Mouse (Mus musculus) hindbrain, embryonic 16.5 days (tissue): Measurements from ENCODE around the gene Nkx2-5. TPM values are rescaled to one million over a fixed set of nuclear protein-coding genes. Genes with fewer than 3 reads are reported as not detected.

Experiments
- ATAC-seq: fragments of 200-750 bp; cut with Nextera tagmentation; 2 replicates; pipeline ENCODE4 v1.8.0; 2017; ENCODE audit warnings: moderate TSS enrichment, moderate library complexity
- H3K27ac ChIP-seq: fragments of 300-500 bp; sonication (generic); 2 replicates; pipeline ENCODE4 v1.5.1; 2014; ENCODE audit warnings: low read depth, mild to moderate bottlenecking, control low read depth, low read length, moderate library complexity
- H3K27me3 ChIP-seq: fragments of 300-500 bp; sonication (generic); replicated peaks from 2 replicates; pipeline ENCODE4 v1.6.1; 2014; ENCODE audit warnings: low read length; ENCODE audit not compliant: control insufficient read depth, insufficient read depth
- H3K36me3 ChIP-seq: fragments of 300-500 bp; sonication (generic); 2 replicates; pipeline ENCODE4 v1.6.1; 2014; ENCODE audit warnings: mild to moderate bottlenecking, low read length, moderate library complexity, mixed read lengths; ENCODE audit not compliant: control insufficient read depth, insufficient read depth
- H3K4me1 ChIP-seq: fragments of 300-500 bp; sonication (generic); 2 replicates; pipeline ENCODE4 v1.6.1; 2014; ENCODE audit warnings: low read depth, low read length; ENCODE audit not compliant: control insufficient read depth, insufficient read depth
- H3K4me2 ChIP-seq: fragments of 300-500 bp; sonication (generic); 2 replicates; pipeline ENCODE4 v1.6.1; 2014; ENCODE audit warnings: mild to moderate bottlenecking, low read length, control low read depth, moderate library complexity
- H3K4me3 ChIP-seq: fragments of 300-500 bp; sonication (generic); 2 replicates; pipeline ENCODE4 v1.5.1; 2014; ENCODE audit warnings: mild to moderate bottlenecking, low read length, control low read depth, moderate library complexity
- H3K9ac ChIP-seq: fragments of 300-500 bp; sonication (generic); 2 replicates; pipeline ENCODE4 v1.6.1; 2014; ENCODE audit warnings: low read depth, mild to moderate bottlenecking, control low read depth, low read length, moderate library complexity
- H3K9me3 ChIP-seq: fragments of 300-500 bp; sonication (generic); 2 replicates; pipeline ENCODE4 v1.6.1; 2014; ENCODE audit warnings: mild to moderate bottlenecking, low read length, moderate library complexity; ENCODE audit not compliant: control insufficient read depth
- WGBS: fragments of 180-500 bp; shearing (Covaris S2); extraction: QIAGEN DNeasy Blood & Tissue Kit; methylation state at CpG from one replicate; pipeline ENCODE4 v1.1.7; 2014; 5-methylcytosine and 5-hydroxymethylcytosine counted together
- polyA plus RNA-seq: library from polyadenylated mRNA; unstranded; fragments of >200 nt; fragmentation: Nextera tagmentation; extraction: Ambion mirVana; gene quantifications from 2 replicates; pipeline ENCODE4 v1.2.1, GENCODE M21; 2015

The Nkx2-5 gene
- polyA plus RNA-seq, 1 experiment from 2014 or later: not detected

DNA sequence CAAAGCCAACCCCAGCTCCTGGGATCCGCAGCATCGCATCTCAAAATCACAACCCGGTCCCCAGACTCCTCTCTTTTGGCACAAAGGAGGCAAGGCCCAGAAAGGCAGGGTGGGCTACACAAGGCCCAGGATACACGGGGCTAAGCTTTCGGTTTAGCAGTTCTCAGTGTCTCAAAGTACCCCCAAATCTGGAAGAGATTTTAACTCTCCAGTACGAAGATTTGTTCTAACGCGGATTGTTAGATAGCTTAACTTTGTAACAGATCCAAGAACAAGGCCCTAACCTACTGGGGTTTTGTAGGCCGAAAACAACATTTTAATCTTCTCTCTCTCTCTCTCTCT is 4.4 kb downstream of the Nkx2-5 start:
- Histone ChIP-seq H3K27ac (no peak overlapping the region), H3K4me3 (no peak overlapping the region), H3K9me3 (no peaks in the 10 kb centered on the region), H3K4me1 (peaks cover 5% of the 10 kb centered on the region; the same call in 1 of the 2 replicates), H3K36me3 (no peaks in the 10 kb centered on the region), H3K27me3 (peaks cover 70% of the 10 kb centered on the region), H3K9ac (no peak overlapping the region), H3K4me2 (no peak overlapping the region)
- WGBS: 2% methylated on average over 9 of the region's 9 CpGs
- no peak for ATAC-seq

- Histone ChIP-seq H3K4me2 (peak overlapping the region; percentile 18), H3K27ac (no peak overlapping the region), H3K9me3 (no peaks in the 10 kb centered on the region), H3K36me3 (no peaks in the 10 kb centered on the region), H3K9ac (no peak overlapping the region), H3K4me1 (peaks cover 5% of the 10 kb centered on the region; the same call in 1 of the 2 replicates), H3K27me3 (peaks cover 71% of the 10 kb centered on the region), H3K4me3 (peak overlapping the region; percentile 26)
- under 1% methylated on average over 26 of the region's 26 CpGs for WGBS
- ATAC-seq: no peak
Measured at GRCm38 (mm10) chr17:26839718-26840438, 4.9 kb downstream of the Nkx2-5 start.

DNA sequence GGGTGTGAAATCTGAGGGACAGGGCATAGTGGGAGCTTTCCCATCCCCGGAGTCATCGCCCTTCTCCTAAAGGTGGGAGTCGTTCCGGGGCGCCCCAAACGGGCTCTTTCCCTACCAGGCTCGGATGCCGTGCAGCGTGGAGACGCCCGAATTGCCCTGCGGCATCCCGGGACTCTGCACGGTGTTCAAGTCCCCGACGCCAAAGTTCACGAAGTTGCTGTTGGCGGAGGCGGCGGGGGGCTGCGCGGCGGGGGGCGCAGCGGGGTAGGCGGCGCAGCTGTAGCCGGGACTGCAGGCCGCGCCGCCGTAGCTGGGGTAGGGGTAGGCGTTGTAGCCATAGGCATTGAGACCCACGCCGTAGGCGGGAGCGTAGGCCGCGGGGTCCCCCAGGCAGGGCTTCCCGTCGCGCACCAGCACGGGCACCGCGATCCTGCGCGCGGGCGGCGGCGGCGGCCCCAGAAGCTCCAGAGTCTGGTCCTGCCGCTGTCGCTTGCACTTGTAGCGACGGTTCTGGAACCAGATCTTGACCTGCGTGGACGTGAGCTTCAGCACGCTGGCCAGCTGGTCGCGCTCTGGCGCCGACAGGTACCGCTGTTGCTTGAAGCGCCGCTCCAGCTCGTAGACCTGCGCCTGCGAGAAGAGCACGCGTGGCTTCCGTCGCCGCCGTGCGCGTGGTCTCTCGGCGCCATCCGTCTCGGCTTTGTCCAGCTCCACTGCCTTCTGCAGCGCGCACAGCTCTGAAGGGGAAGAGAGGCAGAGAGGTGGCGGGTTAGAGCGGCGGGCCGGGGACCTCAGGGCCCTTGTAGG is 5.7 kb downstream of the Nkx2-5 start:
- no peak for ATAC-seq

DNA sequence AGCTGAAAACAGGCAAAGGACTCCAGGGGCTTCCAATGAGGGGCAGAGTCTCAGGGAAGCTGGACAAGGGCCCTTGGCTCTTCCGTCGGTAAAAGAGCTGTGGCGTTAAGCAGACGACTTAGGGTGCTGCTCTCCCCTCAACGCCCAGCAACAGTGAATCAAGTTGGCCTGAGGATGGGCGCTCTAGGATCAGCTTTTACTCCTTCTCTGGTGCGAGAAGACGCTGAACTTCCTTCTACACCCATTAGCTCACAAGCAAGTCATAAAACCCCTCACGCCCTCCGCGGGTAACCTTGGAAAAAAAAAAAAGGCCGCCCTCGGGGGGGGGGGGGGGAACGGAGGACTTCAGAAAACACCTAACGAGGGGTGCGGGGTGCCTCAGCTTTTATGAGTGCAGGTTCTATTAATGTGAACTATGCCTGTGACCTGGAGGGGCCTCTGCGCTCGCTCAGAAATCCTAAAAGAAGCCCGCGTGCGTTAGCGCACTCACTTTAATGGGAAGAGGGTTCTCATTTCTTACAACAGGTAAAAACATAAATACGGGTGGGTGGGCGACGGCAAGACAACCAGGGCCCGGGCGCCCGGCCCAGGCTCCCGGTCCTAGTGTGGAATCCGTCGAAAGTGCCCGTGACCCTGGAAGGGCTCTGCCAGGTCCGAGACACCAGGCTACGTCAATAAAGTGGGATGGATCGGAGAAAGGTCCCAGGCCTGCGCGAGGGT is 6.5 kb downstream of the Nkx2-5 start:
- ATAC-seq: no peak
- Histone ChIP-seq H3K36me3 (no peaks in the 10 kb centered on the region), H3K4me2 (no peak overlapping the region), H3K9me3 (no peaks in the 10 kb centered on the region), H3K9ac (no peak overlapping the region), H3K27ac (no peak overlapping the region), H3K27me3 (peaks cover 81% of the 10 kb centered on the region), H3K4me1 (peaks cover 5% of the 10 kb centered on the region; the same call in 1 of the 2 replicates), H3K4me3 (no peak overlapping the region)
- WGBS: 2% methylated on average over 37 of the region's 37 CpGs

More for the DNA sequence above, 5.7 kb downstream of the Nkx2-5 start:
- whole genome bisulfite sequencing: under 1% methylated on average over 65 of the region's 87 CpGs
- Histone ChIP-seq H3K36me3 (no peaks in the 10 kb centered on the region), H3K9me3 (no peaks in the 10 kb centered on the region), H3K9ac (no peak overlapping the region; the same call in 1 of the 2 replicates), H3K4me2 (peak overlapping the region; percentile 18), H3K27ac (no peak overlapping the region), H3K4me1 (peaks cover 5% of the 10 kb centered on the region; the same call in 1 of the 2 replicates), H3K4me3 (peak overlapping the region; percentile 26), H3K27me3 (peaks cover 76% of the 10 kb centered on the region)

DNA sequence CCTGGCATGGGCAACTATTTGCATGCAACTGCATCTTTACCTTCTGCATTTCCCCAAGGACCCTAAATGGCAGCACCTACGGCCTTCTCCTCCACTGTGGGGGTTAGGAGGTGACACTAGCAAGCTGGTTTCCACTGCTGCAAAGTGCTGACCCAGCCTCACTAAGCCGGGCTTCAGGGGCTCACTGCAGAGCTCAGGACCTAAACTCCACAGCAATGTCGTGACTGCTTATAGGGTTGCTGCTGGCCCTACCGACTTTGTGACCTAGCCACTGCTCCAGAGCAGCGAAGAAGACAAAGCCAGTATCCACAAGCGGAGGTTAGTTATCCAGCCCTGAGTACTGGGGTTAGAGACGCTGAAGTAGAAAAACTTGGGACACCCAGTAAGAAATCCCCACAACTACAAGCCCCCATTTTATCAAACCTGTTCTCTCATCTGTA is 7.2 kb downstream of the Nkx2-5 start:
- no peaks in the 10 kb centered on the region for H3K9me3 ChIP-seq
- no peak overlapping the region for H3K4me2 ChIP-seq
- H3K9ac ChIP-seq: no peak overlapping the region
- WGBS: 1% methylated on average over 7 of the region's 7 CpGs
- H3K27me3 ChIP-seq: peaks cover 74% of the 10 kb centered on the region
- H3K36me3 ChIP-seq: no peaks in the 10 kb centered on the region
- H3K4me1 ChIP-seq: peaks cover 5% of the 10 kb centered on the region; the same call in 1 of the 2 replicates
- H3K27ac ChIP-seq: no peak overlapping the region
- no peak overlapping the region for H3K4me3 ChIP-seq
- no peak for ATAC-seq

DNA sequence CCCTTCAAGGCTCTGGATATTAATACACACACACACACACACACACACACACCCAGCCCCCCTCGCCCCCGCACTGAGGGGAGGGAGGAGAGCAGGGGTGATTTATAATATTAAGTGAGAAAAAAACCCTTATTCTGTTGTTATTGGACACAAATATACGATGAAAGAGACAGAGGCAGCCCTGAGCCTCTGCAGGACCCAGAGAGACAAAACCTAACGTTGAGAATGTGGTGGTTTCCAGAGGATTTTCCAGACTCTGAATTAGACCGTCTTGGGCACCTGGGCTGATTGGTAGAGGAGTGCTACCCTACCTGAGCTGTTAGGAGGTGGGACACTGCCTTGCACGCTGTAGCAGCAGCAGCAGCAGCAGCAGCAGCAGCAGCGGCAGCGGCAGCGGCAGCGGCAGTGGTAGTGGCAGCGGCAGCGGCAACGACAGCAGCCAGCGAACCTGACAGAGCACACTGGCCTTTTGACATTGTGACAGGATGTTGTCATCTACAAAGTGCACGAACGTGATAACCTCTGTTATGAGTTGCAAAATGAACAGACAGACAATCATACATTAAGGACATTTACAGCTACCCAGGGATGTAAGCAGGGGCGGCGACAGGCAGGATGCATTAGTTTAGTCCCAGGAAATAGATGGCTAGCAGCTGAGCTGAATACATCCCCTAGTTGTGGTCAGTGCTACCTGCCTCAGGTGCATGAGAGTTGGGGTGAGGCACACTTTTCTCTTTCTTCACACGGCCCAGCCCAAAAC is 7.8 kb downstream of the Nkx2-5 start:
- no peak overlapping the region for H3K4me2 ChIP-seq
- no peak overlapping the region for H3K4me3 ChIP-seq
- H3K36me3 ChIP-seq: no peaks in the 10 kb centered on the region
- H3K9ac ChIP-seq: no peak overlapping the region
- no peak overlapping the region for H3K27ac ChIP-seq
- peaks cover 5% of the 10 kb centered on the region; the same call in 1 of the 2 replicates for H3K4me1 ChIP-seq
- WGBS: 1% methylated on average over 19 of the region's 19 CpGs
- no peaks in the 10 kb centered on the region for H3K9me3 ChIP-seq
- ATAC-seq: no peak
- peaks cover 68% of the 10 kb centered on the region for H3K27me3 ChIP-seq

GRCm38 (mm10) chr17:26836377-26836776 is 8.4 kb downstream of the Nkx2-5 start:
- WGBS: 11% methylated on average over 5 of the region's 5 CpGs
- Histone ChIP-seq H3K9me3 (no peaks in the 10 kb centered on the region), H3K27me3 (peaks cover 62% of the 10 kb centered on the region), H3K36me3 (no peaks in the 10 kb centered on the region), H3K27ac (no peak overlapping the region), H3K4me1 (peaks cover 5% of the 10 kb centered on the region; the same call in 1 of the 2 replicates), H3K9ac (no peak overlapping the region), H3K4me2 (no peak overlapping the region), H3K4me3 (no peak overlapping the region)
- no peak for ATAC-seq

DNA sequence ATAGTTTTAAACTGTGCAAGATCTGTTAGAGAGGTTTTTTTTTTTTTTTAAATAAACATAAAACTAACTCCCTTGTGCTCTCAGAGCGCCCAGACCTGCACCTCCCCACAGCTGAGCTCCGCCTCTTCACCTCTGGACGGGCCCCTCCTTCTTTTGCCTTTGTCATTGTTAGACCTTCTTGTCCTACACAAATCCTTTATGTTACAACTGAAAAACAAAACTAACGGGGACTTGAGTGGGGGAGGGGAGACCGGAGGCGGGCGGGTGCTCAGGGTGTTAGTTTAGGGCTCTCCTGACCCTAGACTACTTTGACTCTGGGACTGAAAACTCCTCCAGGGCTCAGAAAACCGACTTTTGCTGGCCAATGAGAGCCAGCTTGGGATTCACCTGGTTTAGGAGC is 8.9 kb downstream of the Nkx2-5 start:
- Histone ChIP-seq H3K9me3 (0 out of 2 replicates have a peak, but pooled peaks cover under 1% of the 10 kb centered on the region), H3K27me3 (peaks cover 58% of the 10 kb centered on the region), H3K4me3 (no peak overlapping the region), H3K4me2 (no peak overlapping the region), H3K4me1 (peaks cover 5% of the 10 kb centered on the region; the same call in 1 of the 2 replicates), H3K27ac (no peak overlapping the region), H3K36me3 (no peaks in the 10 kb centered on the region), H3K9ac (no peak overlapping the region)
- WGBS: 4% methylated on average over 8 of the region's 8 CpGs
- no peak for ATAC-seq
